Mouse (Mus musculus) hindbrain, embryonic 15.5 days (tissue): ENCODE data around the gene Msx3. TPM values are rescaled to one million over a fixed set of nuclear protein-coding genes. Genes with fewer than 3 reads are reported as not detected.

ENCODE experiments used
- ATAC-seq: fragments of 200-750 bp; cut with Nextera tagmentation; 2 replicates; pipeline ENCODE4 v1.8.0; 2017; ENCODE audit warnings: low read depth, moderate number of reproducible peaks, moderate TSS enrichment; ENCODE audit not compliant: low FRiP score
- H3K27ac ChIP-seq: fragments of 300-500 bp; sonication (generic); replicated peaks from 2 replicates; pipeline ENCODE4 v1.5.1; 2015; ENCODE audit warnings: mild to moderate bottlenecking, inconsistent platforms
- H3K27me3 ChIP-seq: fragments of 300-500 bp; sonication (generic); 2 replicates; pipeline ENCODE4 v1.6.1; 2015; ENCODE audit warnings: control low read depth, inconsistent platforms
- H3K36me3 ChIP-seq: fragments of 300-500 bp; sonication (generic); 2 replicates; pipeline ENCODE4 v1.6.1; 2015; ENCODE audit warnings: control low read depth, inconsistent platforms
- H3K4me1 ChIP-seq: fragments of 300-500 bp; sonication (generic); replicated peaks from 2 replicates; pipeline ENCODE4 v1.6.1; 2015; ENCODE audit warnings: control low read depth, inconsistent platforms
- H3K4me2 ChIP-seq: fragments of 300-500 bp; sonication (generic); 2 replicates; pipeline ENCODE4 v1.6.1; 2015; ENCODE audit warnings: moderate library complexity, mild to moderate bottlenecking, inconsistent platforms
- H3K4me3 ChIP-seq: fragments of 300-500 bp; sonication (generic); 2 replicates; pipeline ENCODE4 v1.5.1; 2015; ENCODE audit warnings: mild to moderate bottlenecking, inconsistent platforms
- H3K9ac ChIP-seq: fragments of 300-500 bp; sonication (generic); 2 replicates; pipeline ENCODE4 v1.6.1; 2015; ENCODE audit warnings: inconsistent platforms
- H3K9me3 ChIP-seq: fragments of 300-500 bp; sonication (generic); 2 replicates; pipeline ENCODE4 v1.6.1; 2016; ENCODE audit warnings: control low read depth, inconsistent platforms
- WGBS: fragments of 180-500 bp; shearing (Covaris S2); methylation state at CpG from one replicate; pipeline ENCODE4 v1.1.7; 2015; 5-methylcytosine and 5-hydroxymethylcytosine counted together
- polyA plus RNA-seq: library from polyadenylated mRNA; unstranded; fragments of >200 nt; fragmentation: Nextera tagmentation; extraction: Ambion mirVana; gene quantifications from 2 replicates; pipeline ENCODE4 v1.2.1, GENCODE M21; 2015

Gene Msx3
- polyA plus RNA-seq, 1 experiment from 2014 or later: 9.5 TPM

- no peaks in the 10 kb centered on the region for H3K9me3 ChIP-seq
- H3K9ac ChIP-seq: no peak overlapping the region
- 93% methylated on average over 9 of the region's 9 CpGs for WGBS
- H3K4me1 ChIP-seq: no peaks in the 10 kb centered on the region
- no peak overlapping the region for H3K4me2 ChIP-seq
- no peak overlapping the region for H3K4me3 ChIP-seq
- no peaks in the 10 kb centered on the region for H3K27me3 ChIP-seq
- H3K27ac ChIP-seq: no peak overlapping the region
- H3K36me3 ChIP-seq: peaks cover 42% of the 10 kb centered on the region
- ATAC-seq: no peak
Measured at GRCm38 (mm10) chr7:140006861-140007611, 41.9 kb downstream of the Msx3 start.

DNA sequence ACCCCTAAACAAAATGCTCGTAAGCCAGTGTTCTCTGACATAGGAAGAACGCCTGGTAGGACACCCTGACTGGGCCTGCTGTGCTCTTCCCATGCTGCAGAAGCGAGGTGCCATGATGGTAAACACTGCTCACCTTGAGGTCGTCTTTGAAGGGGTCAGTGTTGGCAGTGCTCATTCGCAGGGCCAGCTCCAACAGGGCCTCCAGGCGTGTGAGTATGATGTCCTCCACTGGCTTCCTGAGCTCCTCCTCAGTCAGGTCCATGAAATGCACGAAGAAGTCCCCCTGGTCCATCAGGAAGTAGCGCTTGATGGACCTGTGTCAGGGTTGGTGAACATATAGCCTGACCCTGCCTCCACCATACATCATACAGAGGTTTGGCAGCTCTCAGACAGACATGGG lies 44.2 kb downstream of the Msx3 start:
- Histone ChIP-seq H3K4me2 (no peak overlapping the region), H3K36me3 (peaks cover 52% of the 10 kb centered on the region), H3K27me3 (no peaks in the 10 kb centered on the region), H3K27ac (no peak overlapping the region), H3K9me3 (no peaks in the 10 kb centered on the region), H3K9ac (no peak overlapping the region), H3K4me1 (no peaks in the 10 kb centered on the region), H3K4me3 (no peak overlapping the region)
- no peak for ATAC-seq
- WGBS: 94% methylated on average over 8 of the region's 8 CpGs

DNA sequence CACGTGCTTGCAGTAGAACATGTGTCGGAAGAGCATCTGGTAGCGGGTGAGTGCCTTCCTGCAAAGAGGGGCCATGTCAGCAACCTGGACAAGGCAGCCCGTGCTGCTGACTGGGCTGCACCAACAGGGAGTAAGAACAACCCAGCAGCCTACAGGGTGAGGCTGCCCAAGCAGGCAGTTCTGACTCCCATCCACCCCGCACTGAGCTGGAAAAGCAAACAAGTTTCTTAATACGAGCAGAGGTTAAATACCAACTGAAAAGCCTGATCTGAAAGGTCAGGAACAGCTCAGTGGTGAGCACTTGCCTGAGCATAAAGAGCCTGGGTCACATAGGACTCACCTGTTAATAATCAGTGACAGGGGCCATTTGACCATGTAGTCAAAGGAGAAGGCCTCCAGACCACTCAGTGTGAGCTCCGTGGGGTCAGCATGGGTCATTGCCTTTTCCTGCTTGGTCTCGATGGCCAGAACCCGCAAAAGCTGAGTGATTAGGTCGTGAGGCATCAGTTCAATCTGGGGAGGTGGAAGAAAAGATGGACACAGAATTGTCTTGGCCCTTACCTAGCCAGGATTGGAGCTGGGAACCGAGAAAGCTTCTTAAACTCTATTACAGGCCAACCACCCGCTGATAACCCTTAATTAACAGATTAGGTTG lies 47.7 kb downstream of the Msx3 start:
- no peaks in the 10 kb centered on the region for H3K4me1 ChIP-seq
- H3K4me2 ChIP-seq: no peak overlapping the region
- 69% methylated on average over 12 of the region's 12 CpGs for WGBS
- peaks cover 78% of the 10 kb centered on the region for H3K36me3 ChIP-seq
- no peaks in the 10 kb centered on the region for H3K9me3 ChIP-seq
- H3K4me3 ChIP-seq: no peak overlapping the region
- H3K27ac ChIP-seq: no peak overlapping the region
- no peak for ATAC-seq
- H3K27me3 ChIP-seq: no peaks in the 10 kb centered on the region
- no peak overlapping the region for H3K9ac ChIP-seq

- WGBS: 94% methylated on average over 13 of the region's 13 CpGs
- Histone ChIP-seq H3K9ac (no peak overlapping the region), H3K9me3 (no peaks in the 10 kb centered on the region), H3K27ac (no peak overlapping the region), H3K36me3 (peaks cover 66% of the 10 kb centered on the region), H3K4me3 (no peak overlapping the region), H3K4me2 (no peak overlapping the region), H3K4me1 (no peaks in the 10 kb centered on the region), H3K27me3 (no peaks in the 10 kb centered on the region)
- ATAC-seq: no peak
Measured at GRCm38 (mm10) chr7:139998691-139999350, 50.1 kb downstream of the Msx3 start.

Other genes with a start within 250 kb of the Msx3 start
- gene Adgra1, start 214.9 kb downstream of the Msx3 start, polyA plus RNA-seq: 26.2 and 26.5 TPM in 2 replicates
- gene Kndc1, start 154.4 kb downstream of the Msx3 start, polyA plus RNA-seq: 14.6 and 18.1 TPM in 2 replicates
- gene Utf1, start 105.3 kb downstream of the Msx3 start, polyA plus RNA-seq: not detected in 2 replicates
- 0.68 and 0.97 TPM in 2 replicates for gene 6430531B16Rik, start 70.3 kb downstream of the Msx3 start, polyA plus RNA-seq
- 2.9 and 3.6 TPM in 2 replicates for gene Adam8, start 56.5 kb downstream of the Msx3 start, polyA plus RNA-seq
- 48.1 and 56.8 TPM in 2 replicates for gene Zfp511, start 12.7 kb downstream of the Msx3 start, polyA plus RNA-seq
- 53.3 and 56.6 TPM in 2 replicates for gene Tubgcp2, start 12.4 kb downstream of the Msx3 start, polyA plus RNA-seq
- gene Caly, start 33.5 kb upstream of the Msx3 start, polyA plus RNA-seq: 279 and 296 TPM in 2 replicates
- not detected in 2 replicates for gene Prap1, start 44.3 kb upstream of the Msx3 start, polyA plus RNA-seq
- 37.6 and 41.2 TPM in 2 replicates for gene Fuom, start 53.4 kb upstream of the Msx3 start, polyA plus RNA-seq
- gene Paox, start 66.7 kb upstream of the Msx3 start, polyA plus RNA-seq: 7.7 and 9.6 TPM in 2 replicates
- gene Echs1, start 67.4 kb upstream of the Msx3 start, polyA plus RNA-seq: 115 and 120 TPM in 2 replicates
- gene Mtg1, start 88.5 kb upstream of the Msx3 start, polyA plus RNA-seq: 27.4 and 31.1 TPM in 2 replicates
- gene Sprn, start 105.8 kb upstream of the Msx3 start, polyA plus RNA-seq: 24.9 and 28.2 TPM in 2 replicates
- gene Olfr522, start 115.7 kb upstream of the Msx3 start, polyA plus RNA-seq: not detected in 2 replicates
- not detected in 2 replicates for gene Olfr523, start 124.1 kb upstream of the Msx3 start, polyA plus RNA-seq
- gene Olfr524, start 156.9 kb upstream of the Msx3 start, polyA plus RNA-seq: not detected in 2 replicates
- gene Cd163l1, start 169.2 kb upstream of the Msx3 start, polyA plus RNA-seq: 0.04 TPM in 1 of 2 replicates, not detected in the other
- gene 5830411N06Rik, start 198.2 kb upstream of the Msx3 start, polyA plus RNA-seq: not detected in 2 replicates